10 mouse cellular contexts compared by ENCODE assay signal in genomic region chr15:38431668-38432067, GRCm38 (mm10).
A peak's percentile ranks its signal among the peaks of the same experiment; 100 is the strongest.
DNase-seq lines count a peak whose midpoint lies in the region; ATAC-seq and TF ChIP-seq lines count a peak whose summit lies in the region.
"Had no signal": no experiment of that assay in that cellular context is flagged by ENCODE, and none has a peak within 500 bp of the region (broad histone marks: within the 10 kb centered on the region; RNA-seq: fewer than 3 reads in every experiment).

No protein-coding gene starts in this region.

- no peak overlapping the region for H3K4me3 ChIP-seq in heart, embryonic 12.5 days
- H3K4me3 ChIP-seq in embryonic facial prominence, embryonic 14.5 days (ENCODE audit: low read depth, low read length) = no peak overlapping the region
- H3K4me3 ChIP-seq in kidney, adult 2 months (ENCODE audit: insufficient read depth, low read depth, low read length) = no peak overlapping the region
- H3K4me3 ChIP-seq: embryonic facial prominence, embryonic 15.5 days had no signal

- peak; percentile 92 for TF ChIP-seq CTCF in kidney, adult 2 months (conservative IDR thresholded peaks at IDR 0.05; ENCODE audit: insufficient read depth, insufficient read length, low read depth, low read length)

- TF ChIP-seq POLR2A in kidney, adult 2 months (IDR thresholded peaks at IDR 0.05; ENCODE audit: low read depth, low read length) = no peak

- H3K36me3 ChIP-seq in heart, embryonic 12.5 days = no peaks in the 10 kb centered on the region
- no peaks in the 10 kb centered on the region for H3K36me3 ChIP-seq in embryonic facial prominence, embryonic 14.5 days (ENCODE audit: control insufficient read depth, insufficient read depth, low read length)
- H3K36me3 ChIP-seq in kidney, adult 2 months (ENCODE audit: control insufficient read depth, insufficient read depth, low read length) = no peaks in the 10 kb centered on the region
- H3K36me3 ChIP-seq: embryonic facial prominence, embryonic 15.5 days; G1E had no signal

- no peak overlapping the region for H3K9ac ChIP-seq in heart, embryonic 12.5 days
- no peak overlapping the region for H3K9ac ChIP-seq in embryonic facial prominence, embryonic 14.5 days (ENCODE audit: low read depth, low read length)
- H3K9ac ChIP-seq: embryonic facial prominence, embryonic 15.5 days had no signal

- H3K9me3 ChIP-seq in heart, embryonic 12.5 days (replicated peaks) = peaks cover 18% of the 10 kb centered on the region; the same call in 1 of the 2 replicates
- peaks cover 11% of the 10 kb centered on the region; the same call in 1 of the 2 replicates for H3K9me3 ChIP-seq in embryonic facial prominence, embryonic 14.5 days (ENCODE audit: control insufficient read depth, low read length)
- H3K9me3 ChIP-seq: embryonic facial prominence, embryonic 15.5 days had no signal

- H3K4me2 ChIP-seq in heart, embryonic 12.5 days = no peak overlapping the region
- no peak overlapping the region for H3K4me2 ChIP-seq in embryonic facial prominence, embryonic 14.5 days (ENCODE audit: low read depth, low read length)
- H3K4me2 ChIP-seq: embryonic facial prominence, embryonic 15.5 days had no signal

- WGBS in heart, embryonic 12.5 days = 64% methylated on average over 2 of the region's 2 CpGs
- WGBS in embryonic facial prominence, embryonic 14.5 days = 51% methylated on average over 2 of the region's 2 CpGs
- 32% methylated on average over 2 of the region's 2 CpGs for WGBS in kidney, adult 2 months

- no peak for ATAC-seq in heart, embryonic 12.5 days (ENCODE audit: insufficient number of reproducible peaks, low FRiP score)
- no peak for ATAC-seq in embryonic facial prominence, embryonic 14.5 days (ENCODE audit: low read depth)

- H3K27me3 ChIP-seq in heart, embryonic 12.5 days (replicated peaks) = no peaks in the 10 kb centered on the region
- H3K27me3 ChIP-seq in embryonic facial prominence, embryonic 14.5 days (replicated peaks; ENCODE audit: control insufficient read depth, insufficient read depth, low read length) = no peaks in the 10 kb centered on the region
- no peaks in the 10 kb centered on the region for H3K27me3 ChIP-seq in kidney, adult 2 months (replicated peaks; ENCODE audit: control insufficient read depth, insufficient read depth, low read length)
- H3K27me3 ChIP-seq: embryonic facial prominence, embryonic 15.5 days had no signal

- DNase-seq in heart, adult 18-20 months = peak; percentile 84 to 92
- DNase-seq in embryonic facial prominence, embryonic 14.5 days (ENCODE audit: low spot score) = peak; percentile 44
- peak; percentile 85 for DNase-seq in kidney, adult 2 months
- DNase-seq in skeletal muscle tissue, adult 2 months (ENCODE audit: low read depth, low spot score) = peak; percentile 97
- DNase-seq in frontal cortex, postnatal 10 days (ENCODE audit: low spot score in 2 of 2) = no peak
- DNase-seq in thymus, postnatal 10 days (ENCODE audit: low spot score in 2 of 2) = no peak
- no peak for DNase-seq in layer of hippocampus, adult 11-12 months (ENCODE audit: low spot score)

- no peak overlapping the region for H3K27ac ChIP-seq in heart, embryonic 12.5 days (ENCODE audit: poor library complexity, severe bottlenecking)
- no peak overlapping the region for H3K27ac ChIP-seq in embryonic facial prominence, embryonic 14.5 days (replicated peaks; ENCODE audit: low read depth, low read length)
- H3K27ac ChIP-seq in kidney, adult 2 months (ENCODE audit: insufficient read depth, low read depth, low read length) = no peak overlapping the region
- H3K27ac ChIP-seq: embryonic facial prominence, embryonic 15.5 days had no signal

- no peaks in the 10 kb centered on the region for H3K4me1 ChIP-seq in heart, embryonic 12.5 days (replicated peaks)
- H3K4me1 ChIP-seq in embryonic facial prominence, embryonic 14.5 days (ENCODE audit: control insufficient read depth, insufficient read depth, low read length) = no peaks in the 10 kb centered on the region
- H3K4me1 ChIP-seq in kidney, adult 2 months (ENCODE audit: control insufficient read depth, insufficient read depth, low read length) = no peaks in the 10 kb centered on the region; the same call in 1 of the 2 replicates

Comparison
In these comparisons a context has a peak if more than half of its experiments do, and no peak if none do; other contexts are left out.
1. DNase-seq: peak in heart, adult 18-20 months (2 of 2), embryonic facial prominence, embryonic 14.5 days (single experiment), kidney, adult 2 months (single experiment) and skeletal muscle tissue, adult 2 months (single experiment); none in frontal cortex, postnatal 10 days (0 of 2), thymus, postnatal 10 days (0 of 2) and layer of hippocampus, adult 11-12 months (single experiment).